Mouse (Mus musculus) testis, postnatal 10 days (tissue): Measurements from ENCODE around the gene Adamtsl1.

ENCODE experiments used
- DNase-seq: peaks from one replicate; pipeline ENCODE4 v3.0.0; 2021; ENCODE audit warnings: low spot score

Gene Adamtsl1

DNA sequence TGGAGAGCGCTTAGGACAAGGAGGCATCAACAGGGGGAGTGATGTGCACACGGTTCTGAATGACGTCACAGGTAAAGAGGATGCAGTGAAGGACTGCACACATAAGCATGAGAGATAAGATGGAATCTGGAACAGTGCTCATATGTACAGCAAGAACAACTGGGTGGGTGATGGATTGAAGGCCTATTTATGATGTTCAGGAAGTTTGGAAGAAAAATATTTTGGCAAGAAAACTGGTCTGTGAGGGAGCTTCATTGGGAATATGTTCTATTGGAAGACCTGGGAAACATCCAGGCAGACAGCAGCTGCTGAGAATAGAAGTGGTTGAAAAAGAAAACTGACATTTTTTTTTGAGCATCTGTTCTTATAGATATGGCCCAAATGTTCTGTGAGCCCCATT, 300.4 kb downstream of the Adamtsl1 start:
- DNase-seq, result no peak

DNA sequence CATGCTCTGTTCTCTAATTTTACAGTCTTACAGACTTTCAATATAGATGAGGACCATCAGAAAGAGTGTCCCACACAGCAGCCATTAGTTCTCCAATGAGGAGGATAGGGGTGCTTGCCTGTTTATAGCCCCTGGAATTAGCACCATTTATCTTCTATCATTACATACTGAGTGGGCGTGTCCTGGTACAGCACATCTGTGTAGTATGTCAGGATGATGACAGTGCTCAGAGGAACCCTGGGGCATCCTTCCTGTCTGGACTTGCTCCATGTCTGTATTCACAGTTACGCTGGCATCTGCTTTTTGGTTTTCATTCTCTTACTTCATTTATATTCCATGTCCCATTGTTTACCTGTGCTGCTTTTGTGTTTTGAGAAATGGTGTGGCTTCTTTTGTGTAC, 304.5 kb downstream of the Adamtsl1 start:
- DNase-seq, result no peak

DNA sequence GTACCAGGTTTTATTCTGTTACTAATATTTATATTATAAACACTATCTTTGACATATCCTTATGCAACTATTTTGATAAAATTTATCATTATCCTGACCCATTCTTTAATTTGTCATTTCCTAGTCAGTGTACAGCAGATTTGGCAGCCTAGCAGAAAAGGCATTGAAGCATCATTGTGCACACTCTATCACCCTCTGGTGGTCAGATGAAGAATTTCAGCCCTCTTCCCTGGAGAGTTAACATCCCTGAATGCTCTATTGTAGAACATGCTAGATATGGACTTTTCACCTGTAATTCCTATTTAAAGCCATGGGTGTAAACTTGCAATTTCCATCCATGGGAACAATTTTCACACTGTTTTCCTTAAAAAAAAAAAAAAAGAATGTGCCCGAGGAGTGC, 305.2 kb downstream of the Adamtsl1 start:
- peak; percentile 53 for DNase-seq

DNA sequence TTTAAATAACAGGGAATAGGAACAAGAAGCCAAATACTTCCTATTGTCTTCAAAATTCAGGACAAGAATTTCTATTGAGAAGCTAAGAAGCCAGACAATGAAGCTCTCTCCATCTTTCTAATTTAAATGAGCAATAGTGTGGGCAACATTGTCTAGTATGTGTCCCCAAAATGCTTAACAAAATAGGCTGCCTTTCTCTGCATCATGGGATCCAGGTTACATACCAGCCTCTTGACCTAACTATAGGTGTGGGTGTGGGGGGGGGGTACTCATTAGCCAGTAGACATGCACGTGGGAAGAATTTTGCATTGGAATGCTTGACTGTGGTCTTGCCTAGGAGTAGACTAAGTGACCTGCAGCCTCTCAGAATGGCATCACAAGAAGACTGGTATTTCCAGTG, 305.9 kb downstream of the Adamtsl1 start:
- no peak for DNase-seq

DNA sequence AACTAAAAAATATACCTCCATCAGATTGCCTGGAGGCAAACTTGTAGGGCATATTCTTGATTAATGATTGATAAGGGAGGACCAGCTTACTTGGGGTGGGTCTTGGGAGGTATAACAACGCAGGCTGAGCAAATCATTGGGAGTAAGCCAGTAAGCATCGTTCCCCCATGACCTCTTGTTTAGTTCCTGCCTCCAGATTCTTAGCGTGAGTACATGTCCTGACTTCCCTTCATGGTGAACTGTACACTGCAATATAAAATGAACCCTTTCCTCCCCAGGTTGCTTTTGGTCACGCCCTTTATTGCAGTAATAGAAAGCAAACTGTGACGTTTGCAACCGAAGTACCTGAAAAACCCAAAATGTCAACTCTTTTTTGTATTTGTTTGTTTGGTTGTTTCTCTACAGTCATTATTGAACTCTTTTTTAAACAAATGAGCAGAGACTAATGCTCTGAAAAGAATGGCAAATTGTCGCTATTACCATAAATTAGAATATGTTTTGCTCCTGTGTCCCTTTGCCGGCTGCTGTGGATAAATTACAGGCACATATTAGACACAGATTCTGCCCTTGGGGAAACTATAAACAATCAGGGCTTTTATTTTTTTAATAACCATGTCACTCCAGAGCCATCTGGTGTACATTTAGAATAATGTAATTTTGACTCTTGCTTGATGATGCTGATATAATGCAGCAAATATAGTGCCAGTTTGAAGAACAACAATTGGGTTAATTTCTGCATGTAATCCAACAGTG, 310.2 kb downstream of the Adamtsl1 start:
- no peak for DNase-seq

DNA sequence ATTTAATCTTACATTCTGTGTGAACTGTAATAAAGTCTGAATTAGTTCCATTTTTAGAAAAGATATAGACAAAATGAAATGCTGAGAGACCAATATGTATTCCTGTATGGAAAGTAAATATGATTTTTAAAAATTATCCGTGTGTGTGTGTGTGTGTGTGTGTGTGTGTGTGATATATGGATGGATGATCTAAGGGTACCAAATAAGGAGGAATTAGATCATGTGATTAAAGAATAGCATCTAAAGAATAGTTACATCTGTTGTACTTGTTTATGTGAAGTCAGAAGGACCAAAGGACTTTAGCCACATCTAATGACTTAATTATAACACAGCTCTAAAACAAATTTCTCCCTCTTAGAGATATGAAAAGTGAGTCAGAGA, 310.7 kb downstream of the Adamtsl1 start:
- DNase-seq, result no peak

DNA sequence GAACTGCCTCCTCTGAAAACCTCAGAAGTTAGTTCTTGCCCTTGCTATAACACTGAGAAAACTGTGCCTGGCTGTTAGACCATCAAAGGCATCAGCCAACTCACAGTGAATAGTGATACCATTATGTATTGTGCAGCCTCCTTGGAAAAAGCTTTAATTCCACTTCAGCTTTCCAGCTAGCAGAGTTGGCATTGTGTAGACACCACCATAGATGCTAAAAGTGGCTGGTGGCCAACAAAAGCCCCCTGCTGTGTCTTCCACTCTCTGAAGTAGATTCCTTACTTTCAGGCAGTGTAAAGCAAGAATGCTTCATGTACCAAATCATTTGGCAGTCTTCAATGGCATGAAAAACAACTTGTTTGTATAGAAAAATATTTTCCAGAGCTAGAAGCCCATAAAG, 323.1 kb downstream of the Adamtsl1 start:
- DNase-seq, result no peak

DNA sequence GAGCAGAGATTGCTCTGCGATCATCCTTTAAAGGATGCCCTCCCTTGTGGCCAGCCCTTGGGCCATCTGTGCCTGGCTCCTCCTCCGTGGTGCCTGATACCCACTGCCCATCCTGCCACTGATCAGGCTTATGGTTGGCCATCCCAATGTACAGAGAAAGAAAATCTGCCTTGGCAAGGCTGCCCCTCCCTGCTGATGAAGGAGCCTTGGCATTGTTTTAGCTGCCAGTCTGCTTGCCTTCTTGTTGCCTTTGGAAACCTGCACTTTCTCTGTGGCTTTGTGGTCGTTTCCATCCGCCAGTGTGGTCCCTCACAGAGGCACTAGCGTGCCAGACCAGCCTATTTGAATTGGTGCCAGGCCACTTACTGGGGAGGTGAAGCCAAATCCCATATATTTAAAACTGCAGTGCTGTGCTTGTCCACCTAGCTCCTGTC, 323.6 kb downstream of the Adamtsl1 start:
- DNase-seq, result no peak

DNA sequence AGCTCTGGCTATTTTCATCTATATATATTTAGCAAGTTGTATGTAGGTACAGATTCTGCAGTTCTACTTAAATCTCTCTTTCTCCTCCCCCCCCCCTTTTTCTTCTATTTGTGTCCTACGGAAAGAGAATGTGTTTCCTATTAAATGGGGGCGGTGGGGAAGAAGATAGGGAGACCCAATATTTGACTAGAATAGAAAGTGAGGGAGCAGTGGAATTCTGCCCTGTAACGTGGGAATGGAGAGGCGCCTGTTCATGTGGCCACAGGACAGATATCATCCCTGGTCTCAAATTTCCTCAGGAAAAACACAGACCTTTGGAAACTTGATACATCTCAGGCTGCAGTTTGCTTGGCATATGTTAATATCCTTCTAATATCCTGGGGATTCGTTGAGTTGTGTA, 324.1 kb downstream of the Adamtsl1 start:
- no peak for DNase-seq

DNA sequence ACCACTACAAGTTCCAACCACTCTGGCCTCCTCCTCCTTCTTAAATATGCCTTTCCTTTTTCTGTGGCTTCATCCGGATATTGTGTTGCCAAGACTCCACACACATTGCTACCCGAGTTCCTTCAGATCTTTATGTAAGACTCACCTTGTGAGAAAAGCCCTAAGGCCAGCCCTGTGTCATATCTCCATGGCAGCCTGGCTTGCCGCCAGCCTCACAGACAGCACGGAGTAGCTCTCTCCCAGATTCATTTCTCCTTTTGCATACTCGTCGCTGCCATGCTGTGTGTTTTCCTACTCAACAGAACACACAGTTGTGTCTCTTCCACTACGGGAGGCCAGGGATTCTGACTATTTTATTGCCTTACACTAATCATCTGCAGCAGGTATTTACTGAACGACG, 328.1 kb downstream of the Adamtsl1 start:
- DNase-seq, result peak; percentile 49

DNA sequence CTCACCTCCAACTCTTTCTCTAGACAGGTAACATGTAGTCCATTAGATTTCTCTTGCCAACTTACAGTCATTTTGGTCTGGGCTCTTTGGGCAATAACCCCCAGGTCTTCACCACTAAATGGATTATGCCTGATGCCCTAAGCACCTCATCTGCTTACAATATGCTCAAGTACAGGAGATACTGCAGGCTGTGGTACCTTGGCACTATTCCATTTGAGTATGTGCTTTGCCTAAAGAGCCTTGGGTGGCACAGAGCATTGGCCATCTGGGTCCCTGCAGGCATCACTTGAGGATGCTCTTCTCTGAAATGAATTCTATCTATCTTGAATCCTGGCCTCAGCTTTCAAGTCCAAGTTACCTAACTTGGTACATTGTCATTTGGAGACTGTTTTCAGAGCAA, 330.4 kb downstream of the Adamtsl1 start:
- no peak for DNase-seq

DNA sequence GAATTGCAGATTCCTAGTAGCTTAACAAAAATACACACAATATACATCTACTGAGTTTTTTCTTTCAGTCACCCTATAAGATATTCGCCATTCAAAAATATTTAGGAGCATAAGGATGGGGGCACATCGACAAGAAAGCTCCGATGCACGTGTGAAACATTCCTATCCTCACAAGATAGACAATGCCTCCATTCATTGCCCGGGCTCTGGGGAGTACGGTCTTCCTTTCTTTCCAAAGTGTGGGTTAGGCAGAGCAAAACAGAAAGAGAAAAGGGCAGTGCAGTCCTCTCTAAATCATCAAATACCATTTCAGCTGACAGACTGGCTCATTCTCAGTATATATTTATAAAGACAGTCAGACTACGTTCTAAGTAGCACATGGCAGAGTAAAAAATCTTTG, 332.0 kb downstream of the Adamtsl1 start:
- DNase-seq, result no peak

DNA sequence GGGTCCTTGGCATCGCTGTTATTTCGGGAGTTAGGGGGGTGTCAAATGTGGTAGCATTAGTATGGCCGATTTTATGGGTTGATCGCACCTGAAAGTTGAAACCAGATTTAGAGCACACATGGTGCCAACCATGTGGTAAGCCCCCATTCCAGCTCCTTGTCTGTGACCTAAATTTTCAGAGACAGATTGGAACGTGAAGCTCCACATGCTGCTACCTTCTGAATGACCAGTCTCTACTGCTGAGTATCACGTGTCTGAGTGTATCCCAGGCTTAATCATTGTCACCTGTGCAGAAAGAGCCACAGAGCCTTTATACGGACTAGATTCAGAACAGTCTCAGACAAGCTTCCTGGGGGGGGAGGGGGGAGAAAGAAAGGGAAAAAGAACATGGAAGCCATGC, 339.4 kb downstream of the Adamtsl1 start:
- DNase-seq, result no peak

DNA sequence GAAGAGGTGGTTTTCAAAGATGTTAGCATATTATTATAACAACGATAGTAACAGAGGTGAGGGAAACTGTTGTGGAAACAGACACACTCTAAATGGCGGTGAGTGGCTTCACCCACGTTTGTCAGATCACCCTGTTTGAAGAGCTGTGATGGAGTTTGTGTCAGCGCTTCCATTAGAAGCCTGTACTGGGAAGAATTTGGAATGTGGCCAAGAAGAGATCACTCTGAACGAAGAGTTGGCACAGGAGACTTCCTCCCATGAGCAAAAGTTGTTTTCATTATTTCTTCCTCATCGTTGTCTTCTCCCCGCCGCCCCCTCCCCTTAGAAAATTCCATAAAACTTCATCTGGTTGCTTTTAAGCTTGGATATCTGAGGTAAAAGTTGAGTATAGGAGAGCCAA, 340.5 kb downstream of the Adamtsl1 start:
- DNase-seq, result no peak

DNA sequence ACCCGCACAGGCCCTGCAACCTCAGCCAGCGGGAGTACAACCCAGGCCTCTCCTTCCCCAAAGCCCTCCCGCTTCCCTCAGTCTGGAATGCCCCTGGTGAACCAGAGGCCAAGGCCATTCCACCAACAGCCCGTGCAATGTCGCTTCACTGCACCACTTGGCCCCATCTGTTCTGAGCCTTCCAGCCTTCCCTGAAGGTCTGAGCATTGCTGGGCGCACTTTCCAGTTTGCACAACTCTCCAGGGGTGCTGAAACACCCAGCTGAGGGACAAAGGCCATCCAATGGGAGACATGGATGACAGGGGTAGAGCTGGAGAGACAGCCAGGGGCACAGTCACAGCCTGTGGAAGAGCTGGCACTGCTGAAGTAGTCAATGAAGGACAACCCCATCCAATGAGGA, 365.4 kb downstream of the Adamtsl1 start:
- DNase-seq, result no peak

DNA sequence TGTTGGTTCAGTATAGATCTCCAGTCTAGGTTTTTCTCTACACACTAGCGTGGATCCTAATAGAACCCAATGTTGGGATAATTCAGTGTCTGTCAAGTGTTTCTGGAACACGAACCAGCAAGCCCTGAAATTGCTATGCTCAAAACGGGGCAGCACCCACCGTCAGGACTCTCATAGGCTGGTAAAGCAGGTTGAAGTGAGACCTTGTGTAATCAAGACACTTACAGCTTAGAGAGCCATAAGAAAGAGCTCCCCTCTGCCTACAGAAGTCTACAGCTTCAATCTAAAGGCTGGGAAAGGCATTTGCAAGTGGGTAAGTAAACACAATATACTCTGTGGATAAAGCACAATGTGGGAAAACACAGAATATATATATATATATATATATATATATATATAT, 367.3 kb downstream of the Adamtsl1 start:
- DNase-seq, result no peak

DNA sequence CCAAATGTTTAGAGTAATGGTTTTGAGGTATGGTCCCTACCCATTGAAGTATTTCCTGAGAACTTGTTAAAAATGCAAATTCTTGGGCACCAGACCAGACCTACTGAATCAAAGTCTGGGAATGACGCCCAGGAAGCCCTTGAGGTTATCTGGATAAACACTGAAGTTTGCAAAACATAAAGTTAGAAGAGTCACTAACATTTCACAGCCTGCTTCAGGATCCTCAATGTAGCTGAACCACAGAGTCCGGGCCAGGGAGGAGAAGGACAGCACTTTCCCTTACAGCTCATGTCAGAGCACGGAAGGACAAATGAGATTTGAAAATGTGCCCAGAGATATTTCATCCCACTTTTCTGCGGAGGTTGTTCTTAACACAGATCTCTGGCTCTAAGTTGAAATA, 370.1 kb downstream of the Adamtsl1 start:
- no peak for DNase-seq

DNA sequence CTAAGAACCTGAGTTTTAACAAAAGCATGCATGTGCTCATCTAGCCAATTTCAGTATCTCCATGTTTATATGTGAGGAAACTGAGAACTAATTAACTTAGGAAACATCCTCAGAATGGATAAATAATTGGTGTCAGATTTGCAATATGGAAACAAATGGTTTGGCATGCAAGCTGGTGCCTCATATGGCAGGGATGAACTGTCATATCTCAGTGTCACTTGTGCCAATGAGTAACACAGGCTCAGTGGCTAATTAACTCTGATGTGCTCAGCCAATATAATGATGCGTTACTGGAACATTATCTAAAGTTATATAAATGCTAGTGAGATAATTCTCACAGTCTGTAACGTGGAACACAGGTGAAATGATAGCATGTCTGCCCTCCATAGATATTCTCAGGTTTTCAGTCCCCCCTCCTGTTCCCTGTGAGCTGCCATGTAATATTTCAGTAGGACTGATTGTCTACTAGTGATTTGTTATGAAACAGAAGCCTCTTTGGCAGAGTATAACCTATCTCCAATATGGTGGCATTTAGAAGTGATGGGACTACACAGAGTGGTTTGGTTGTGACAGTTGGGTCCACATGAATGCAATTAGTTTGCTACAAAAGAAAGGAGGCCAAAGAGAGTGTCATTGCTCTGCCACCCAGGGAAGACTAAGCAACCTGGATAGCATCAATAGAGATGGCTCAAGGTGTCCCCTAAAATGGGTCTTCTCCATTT, 376.1 kb downstream of the Adamtsl1 start:
- DNase-seq, result no peak

DNA sequence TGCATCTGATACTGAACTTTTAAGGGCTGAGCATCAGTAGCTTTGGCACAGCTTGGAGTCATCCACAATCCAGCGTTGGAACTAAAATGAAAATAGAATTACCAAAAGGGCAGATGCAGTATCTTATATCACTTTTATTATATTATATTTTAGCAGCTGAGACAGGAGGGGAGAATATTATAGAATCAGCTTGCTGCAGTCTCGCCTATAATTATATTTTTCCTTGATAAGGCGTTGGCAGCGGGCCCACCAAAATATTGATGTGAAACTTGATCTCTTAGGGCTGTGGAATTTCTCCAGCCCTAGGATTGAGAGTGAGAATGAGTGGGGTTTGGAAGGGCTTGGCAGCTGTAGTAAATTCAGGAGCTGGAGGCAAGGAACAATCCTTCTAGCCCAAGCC, 387.3 kb downstream of the Adamtsl1 start:
- DNase-seq, result no peak

DNA sequence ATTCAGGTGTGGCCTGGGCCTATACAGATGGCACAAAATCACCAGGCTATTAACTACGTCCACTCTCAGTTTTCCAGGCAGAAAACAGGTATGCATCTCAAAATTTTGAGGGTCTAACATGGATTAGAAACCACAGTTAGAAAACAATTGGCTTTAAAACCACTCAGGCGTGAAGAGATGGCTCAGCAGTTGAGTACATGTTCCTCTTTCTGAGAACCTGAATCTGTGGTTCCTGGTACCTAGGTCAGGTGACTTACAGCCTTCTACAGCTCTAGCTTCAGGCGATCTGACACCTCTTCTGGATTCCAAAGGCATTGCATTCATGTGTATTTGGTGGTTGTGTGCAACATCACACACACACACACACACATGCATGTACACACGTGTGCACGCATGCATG, 390.2 kb downstream of the Adamtsl1 start:
- DNase-seq, result no peak

DNA sequence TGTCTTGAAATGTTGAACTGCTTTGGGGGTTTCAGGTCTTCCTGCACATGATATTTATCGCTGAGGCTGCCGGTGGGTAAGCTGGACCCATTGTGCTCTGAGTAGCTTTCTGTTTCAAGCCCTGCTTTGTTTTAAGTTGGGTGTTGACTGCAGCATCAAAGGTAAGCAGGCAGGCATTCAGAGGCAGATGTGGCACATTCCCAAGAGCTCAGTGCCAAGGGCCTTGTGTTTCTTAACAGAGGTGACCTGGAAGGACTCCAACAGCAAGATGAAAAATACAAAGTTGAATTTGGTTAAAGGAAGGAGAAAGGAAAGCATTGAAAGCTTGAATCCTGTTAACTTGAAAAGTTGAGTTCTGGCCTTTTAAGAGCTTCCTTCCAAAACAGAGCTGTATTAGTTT, 402.1 kb downstream of the Adamtsl1 start:
- no peak for DNase-seq

DNA sequence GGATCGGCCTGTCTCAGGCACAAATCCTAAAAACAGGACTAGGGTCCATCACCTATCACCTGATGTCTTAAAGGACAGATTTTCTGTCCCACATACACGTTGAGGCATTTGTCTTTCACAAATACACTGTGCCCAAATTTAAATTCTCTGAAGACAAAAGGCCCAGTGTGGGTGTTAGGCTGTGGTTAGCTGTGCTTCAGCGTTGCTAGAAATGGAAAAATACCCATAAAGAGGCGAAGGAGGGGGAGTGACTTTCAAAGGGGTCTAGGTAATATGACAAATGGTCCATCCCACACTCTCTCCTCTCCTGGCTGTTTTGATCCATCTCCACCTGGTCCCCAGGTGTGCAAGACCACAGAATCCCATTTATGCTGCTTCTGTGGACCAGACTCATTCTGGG, 404.4 kb downstream of the Adamtsl1 start:
- no peak for DNase-seq

DNA sequence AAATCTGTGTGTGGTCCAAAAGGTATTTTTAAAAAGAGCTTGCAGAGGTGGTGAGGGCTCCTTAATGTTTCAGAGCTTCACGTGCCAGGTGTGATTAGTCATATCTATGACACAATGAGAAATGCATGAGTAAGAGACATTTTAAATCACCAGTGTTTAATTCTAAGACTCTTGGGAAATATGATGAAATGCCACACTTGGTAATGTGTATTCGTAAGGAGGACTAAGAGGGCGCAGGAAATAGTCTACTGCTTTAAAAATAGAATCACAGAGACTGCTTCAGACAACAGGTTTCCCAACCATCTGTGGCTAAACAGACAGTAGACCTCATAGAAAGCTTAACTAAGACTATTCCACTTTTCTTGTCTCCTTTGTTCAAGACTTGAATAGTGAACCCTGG, 406.5 kb downstream of the Adamtsl1 start:
- no peak for DNase-seq

DNA sequence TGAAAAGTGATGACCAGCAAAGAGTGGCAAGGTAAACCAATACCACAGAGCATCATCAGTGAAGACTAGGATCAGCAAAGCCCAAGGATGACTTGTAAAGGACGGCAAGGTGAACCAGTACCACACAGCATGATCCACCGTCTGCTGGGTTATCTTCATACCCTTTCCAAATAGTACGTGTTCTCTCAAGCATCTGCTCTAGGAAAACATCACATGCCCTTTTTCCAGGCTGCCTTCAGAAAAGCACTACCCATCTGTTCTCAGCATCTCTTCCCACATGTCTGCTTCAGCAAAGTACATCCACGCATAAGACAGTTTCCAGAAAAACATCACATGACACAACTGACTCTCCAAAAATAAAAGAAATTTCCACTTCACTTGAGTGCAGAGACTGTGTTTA, 408.8 kb downstream of the Adamtsl1 start:
- no peak for DNase-seq
